Mouse (Mus musculus): ENCODE measurements around the gene Ispd. TPM values are rescaled to one million over a fixed set of nuclear protein-coding genes. Genes with fewer than 3 reads are reported as not detected.

Gene Ispd
- 11.3 TPM for polyA plus RNA-seq (2014; fragmentation: Illumina TruSeq; extraction: RNeasy Lipid Tissue Mini Kit (QIAGEN cat#74804); ENCODE audit: low read depth, low replicate concordance)

DNA sequence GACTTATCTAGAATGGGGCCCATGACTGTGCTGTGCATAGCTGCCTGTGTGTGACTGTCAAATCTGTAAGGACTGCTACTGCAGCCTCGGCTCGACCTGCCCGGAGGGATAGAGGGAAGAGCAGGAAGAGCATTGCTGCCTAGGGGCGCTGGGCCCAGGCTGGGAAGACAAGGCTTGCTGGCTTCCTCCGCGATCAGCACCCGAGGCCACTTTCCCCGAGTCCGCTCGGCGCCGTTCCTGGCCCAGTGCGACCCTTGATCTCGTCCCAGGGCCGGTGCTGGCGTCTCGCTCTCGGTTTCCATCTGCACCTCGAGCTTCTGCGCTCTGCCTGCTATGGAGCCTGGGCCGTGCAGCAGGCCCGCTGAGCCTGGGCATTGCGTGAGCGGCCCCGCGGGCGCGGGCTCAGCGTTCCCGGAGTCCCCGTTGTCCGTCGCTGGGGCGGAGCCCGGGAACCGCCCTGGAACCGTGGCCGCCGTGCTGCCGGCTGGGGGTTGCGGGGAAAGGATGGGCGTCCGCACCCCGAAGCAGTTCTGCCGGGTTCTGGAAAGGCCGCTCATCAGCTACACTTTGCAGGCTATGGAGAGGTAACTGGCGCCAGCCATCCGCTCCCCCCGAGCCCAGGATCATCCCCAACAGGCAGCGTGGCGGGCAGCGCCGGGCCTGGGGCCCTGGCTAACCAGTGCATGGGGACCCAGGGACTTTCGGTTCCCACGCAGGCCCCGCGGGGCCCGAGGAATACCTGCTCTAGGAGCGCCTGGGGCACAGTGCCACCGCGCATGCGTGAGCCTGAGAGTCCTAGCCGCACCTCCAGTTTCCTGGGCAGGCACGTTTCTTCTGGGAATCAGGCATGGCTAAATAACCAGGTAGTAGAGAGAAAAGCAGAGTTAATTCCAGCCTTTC lies at the start of gene Ispd, which contains the start of gene D630036H23Rik:
Gene Ispd (plus strand): TSS at position 10 of the 900 bp plus-strand sequence.
Gene D630036H23Rik (minus strand): TSS at position 741 of the 900 bp plus-strand sequence.

Other genes with a start within 250 kb of the Ispd start
- 4.6 TPM for gene Ankmy2, start 224.3 kb upstream of the Ispd start, polyA plus RNA-seq (2014; fragmentation: Illumina TruSeq; extraction: RNeasy Lipid Tissue Mini Kit (QIAGEN cat#74804); ENCODE audit: low read depth, low replicate concordance)
- gene Bzw2, start 223.4 kb upstream of the Ispd start, polyA plus RNA-seq (2014; fragmentation: Illumina TruSeq; extraction: RNeasy Lipid Tissue Mini Kit (QIAGEN cat#74804); ENCODE audit: low read depth, low replicate concordance): 4.4 TPM
- 121 TPM for gene Lrrc72, start 128.1 kb upstream of the Ispd start, polyA plus RNA-seq (2014; fragmentation: Illumina TruSeq; extraction: RNeasy Lipid Tissue Mini Kit (QIAGEN cat#74804); ENCODE audit: low read depth, low replicate concordance)
- 2.1 TPM for gene Sostdc1, start 67.3 kb upstream of the Ispd start, polyA plus RNA-seq (2014; fragmentation: Illumina TruSeq; extraction: RNeasy Lipid Tissue Mini Kit (QIAGEN cat#74804); ENCODE audit: low read depth, low replicate concordance)
- gene D630036H23Rik, start 731 bp downstream of the Ispd start, polyA plus RNA-seq (2014; fragmentation: Illumina TruSeq; extraction: RNeasy Lipid Tissue Mini Kit (QIAGEN cat#74804); ENCODE audit: low read depth, low replicate concordance): not detected